13 mouse cellular contexts compared by ENCODE assay signal in genomic region chrX:13489761-13490160, GRCm38 (mm10).
"Had no signal": no experiment of that assay in that cellular context is flagged by ENCODE, and none has a peak within 500 bp of the region (broad histone marks: within the 10 kb centered on the region; RNA-seq: fewer than 3 reads in every experiment).

No protein-coding gene starts in this region.

- H3K4me3 ChIP-seq: limb, embryonic 10.5 days; midbrain, embryonic 12.5 days; stomach, embryonic 15.5 days had no signal

- H3K36me3 ChIP-seq: limb, embryonic 10.5 days; midbrain, embryonic 12.5 days; stomach, embryonic 15.5 days had no signal

- ATAC-seq: inflammation-experienced regulatory T-cells, adult 6 months; lung, postnatal 0 days had no signal

- H3K4me1 ChIP-seq: limb, embryonic 10.5 days; midbrain, embryonic 12.5 days; stomach, embryonic 15.5 days had no signal

- H3K9me3 ChIP-seq: stomach, embryonic 15.5 days had no signal

- H3K4me2 ChIP-seq: midbrain, embryonic 12.5 days; stomach, embryonic 15.5 days had no signal

- DNase-seq: kidney, adult 11 months; kidney, adult 9 months; lung, adult 2 months; lung, postnatal 36 days; right cerebral cortex, postnatal 14 days; thymus, adult 2 months; thymus, postnatal 36 days had no signal

- H3K9ac ChIP-seq: midbrain, embryonic 12.5 days; stomach, embryonic 15.5 days had no signal

- H3K27ac ChIP-seq: kidney, postnatal 0 days; limb, embryonic 10.5 days; midbrain, embryonic 12.5 days; stomach, embryonic 15.5 days had no signal
